Mouse (Mus musculus) heart, adult 2 months (tissue): ENCODE data around the gene Lhfpl2. TPM values are rescaled to one million over a fixed set of nuclear protein-coding genes. Genes with fewer than 3 reads are reported as not detected.

ENCODE experiments used
- DNase-seq, 2 experiments: peaks; one replicate each; pipeline ENCODE4 v3.0.0; 2021
- H3K27ac ChIP-seq: fragments of 200-600 bp; 2 replicates; pipeline ENCODE4 v1.8.1; 2022
- H3K27me3 ChIP-seq: fragments of 200-500 bp; 2 replicates; pipeline ENCODE4 v1.6.1; 2012; ENCODE audit warnings: mild to moderate bottlenecking, low read length, inconsistent platforms, mixed read lengths; ENCODE audit not compliant: control insufficient read depth, insufficient read depth
- H3K36me3 ChIP-seq: fragments of 200-500 bp; 2 replicates; pipeline ENCODE4 v1.6.1; 2012; ENCODE audit warnings: low read length, inconsistent platforms; ENCODE audit not compliant: control insufficient read depth, insufficient read depth
- H3K4me1 ChIP-seq: fragments of 200-500 bp; 2 replicates; pipeline ENCODE4 v1.6.1; 2011; ENCODE audit warnings: low read length; ENCODE audit not compliant: control insufficient read depth, insufficient read depth
- H3K4me3 ChIP-seq: fragments of 200-600 bp; 2 replicates; pipeline ENCODE4 v1.8.1; 2022
- H3K79me2 ChIP-seq: fragments of 200-500 bp; replicated peaks from 2 replicates; pipeline ENCODE4 v1.6.1; 2012; ENCODE audit warnings: mild to moderate bottlenecking, inconsistent platforms, low read length, moderate library complexity, mixed read lengths; ENCODE audit not compliant: control insufficient read depth, insufficient read depth
- H3K9ac ChIP-seq: fragments of 200-500 bp; 2 replicates; pipeline ENCODE4 v1.6.1; 2012; ENCODE audit warnings: low read depth, mild to moderate bottlenecking, control low read depth, inconsistent platforms, low read length, mixed read lengths
- CTCF ChIP-seq: fragments of 200-600 bp; IDR thresholded peaks from 2 replicates; pipeline ENCODE4 v1.8.1; 2022; ENCODE audit warnings: antibody characterized with exemption, mild to moderate bottlenecking, moderate library complexity
- EP300 ChIP-seq: fragments of 200-500 bp; IDR thresholded peaks from 2 replicates; pipeline ENCODE4 v1.6.1; 2011; ENCODE audit warnings: low read depth, low read length, control low read depth; ENCODE audit not compliant: insufficient read depth
- POLR2A ChIP-seq: fragments of 200-500 bp; IDR thresholded peaks from 2 replicates; pipeline ENCODE4 v1.6.1; 2011; ENCODE audit warnings: mild to moderate bottlenecking, low read depth, low read length, control low read depth; ENCODE audit not compliant: insufficient read depth
- WGBS: fragments of 180-500 bp; shearing (Covaris S2); methylation state at CpG from one replicate; pipeline ENCODE4 v1.1.7; 2018; 5-methylcytosine and 5-hydroxymethylcytosine counted together
- intact Hi-C: fragments of 180-260 bp; cut with DNase I; formaldehyde crosslinking; loops from one replicate; pipeline ENCODE4 v1.15.1; 2025
- polyA plus RNA-seq: library from polyadenylated mRNA; depleted of rRNA; stranded (reverse); fragments of >200 nt; gene quantifications from 2 replicates; pipeline ENCODE4 v1.2.3, GENCODE M21; 2012; rRNA removed
- total RNA-seq, 2 experiments: library from RNA; stranded (reverse); gene quantifications; 2 replicates each; pipeline ENCODE4 v1.2.3; 2021

Lhfpl2 gene
- total and polyA plus RNA-seq, 3 experiments = 2.8 to 4.0 (median 3.5) TPM

GRCm38 (mm10) chr13:94241892-94242524, 184.4 kb downstream of the Lhfpl2 start:
- H3K9ac ChIP-seq = no peak overlapping the region
- intact Hi-C loops = no loop called here
- H3K4me1 ChIP-seq = no peaks in the 10 kb centered on the region; the same call in 1 of the 2 replicates
- no peak overlapping the region for H3K4me3 ChIP-seq
- peaks cover 4% of the 10 kb centered on the region for H3K79me2 ChIP-seq
- no peaks in the 10 kb centered on the region for H3K36me3 ChIP-seq
- H3K27ac ChIP-seq = no peak overlapping the region
- no peak for TF ChIP-seq EP300
- no peak for TF ChIP-seq POLR2A
- TF ChIP-seq CTCF = no peak
- whole genome bisulfite sequencing = 63% methylated on average over 4 of the region's 4 CpGs
- H3K27me3 ChIP-seq = no peaks in the 10 kb centered on the region
- DNase-seq = no peak

- no peak for TF ChIP-seq CTCF
- DNase-seq = no peak
- intact Hi-C loops = no loop called here
- H3K9ac ChIP-seq = no peak overlapping the region
- H3K4me3 ChIP-seq = no peak overlapping the region
- WGBS = 98% methylated on average over 2 of the region's 2 CpGs
- H3K36me3 ChIP-seq = no peaks in the 10 kb centered on the region
- H3K27me3 ChIP-seq = no peaks in the 10 kb centered on the region
- peaks cover 4% of the 10 kb centered on the region for H3K79me2 ChIP-seq
- H3K4me1 ChIP-seq = no peaks in the 10 kb centered on the region; the same call in 1 of the 2 replicates
- no peak overlapping the region for H3K27ac ChIP-seq
These were observed 185.3 kb downstream of the Lhfpl2 start for GRCm38 (mm10) chr13:94242897-94243296.

Other genes with a start within 250 kb of the Lhfpl2 start
- 10 to 100 TPM; 32.3 to 33.3 TPM for gene Scamp1, start 228.1 kb downstream of the Lhfpl2 start, total RNA-seq
- 12.5 and 27.7 TPM in 2 replicates for gene Scamp1, start 228.1 kb downstream of the Lhfpl2 start, polyA plus RNA-seq